Mouse (Mus musculus) neural tube, embryonic 11.5 days (tissue): ENCODE results near the gene Kif13a. TPM values are rescaled to one million over a fixed set of nuclear protein-coding genes. Genes with fewer than 3 reads are reported as not detected.

Experiments
- ATAC-seq: fragments of 200-750 bp; cut with Nextera tagmentation; 2 replicates; pipeline ENCODE4 v1.8.0; 2017; ENCODE audit warnings: moderate number of reproducible peaks, mild to moderate bottlenecking, moderate TSS enrichment, moderate library complexity; ENCODE audit not compliant: insufficient read depth, low FRiP score, low TSS enrichment
- DNase-seq: peaks from one replicate; pipeline ENCODE4 v3.0.0-alpha.2; 2015; ENCODE audit warnings: low spot score
- H3K27ac ChIP-seq: fragments of 300-500 bp; sonication (generic); 2 replicates; pipeline ENCODE4 v1.5.1; 2014; ENCODE audit warnings: low read depth, mild to moderate bottlenecking, low read length
- H3K27me3 ChIP-seq: fragments of 300-500 bp; sonication (generic); 2 replicates; pipeline ENCODE4 v1.6.1; 2014; ENCODE audit warnings: mild to moderate bottlenecking, low read length, mixed read lengths; ENCODE audit not compliant: control insufficient read depth, insufficient read depth
- H3K36me3 ChIP-seq: fragments of 300-500 bp; sonication (generic); 2 replicates; pipeline ENCODE4 v1.6.1; 2014; ENCODE audit warnings: mild to moderate bottlenecking, low read length, moderate library complexity, mixed read lengths; ENCODE audit not compliant: control insufficient read depth, insufficient read depth
- H3K4me1 ChIP-seq: fragments of 300-500 bp; sonication (generic); 2 replicates; pipeline ENCODE4 v1.6.1; 2014; ENCODE audit warnings: low read length, mixed read lengths; ENCODE audit not compliant: control insufficient read depth, insufficient read depth
- H3K4me2 ChIP-seq: fragments of 300-500 bp; sonication (generic); 2 replicates; pipeline ENCODE4 v1.6.1; 2014; ENCODE audit warnings: low read depth, mild to moderate bottlenecking, moderate library complexity
- H3K4me3 ChIP-seq: fragments of 300-500 bp; sonication (generic); 2 replicates; pipeline ENCODE4 v1.5.1; 2014; ENCODE audit warnings: low read depth, low read length
- H3K9ac ChIP-seq: fragments of 300-500 bp; sonication (generic); 2 replicates; pipeline ENCODE4 v1.6.1; 2014; ENCODE audit warnings: mild to moderate bottlenecking, low read length
- H3K9me3 ChIP-seq: fragments of 300-500 bp; sonication (generic); 2 replicates; pipeline ENCODE4 v1.6.1; 2016; ENCODE audit warnings: low read length; ENCODE audit not compliant: control insufficient read depth
- WGBS: fragments of 180-500 bp; shearing (Covaris S2); extraction: QIAGEN DNeasy Blood & Tissue Kit; methylation state at CpG from one replicate; pipeline ENCODE4 v1.1.7; 2014; 5-methylcytosine and 5-hydroxymethylcytosine counted together
- polyA plus RNA-seq: library from polyadenylated mRNA; unstranded; fragments of >200 nt; fragmentation: Nextera tagmentation; extraction: Ambion mirVana; gene quantifications from 2 replicates; pipeline ENCODE4 v1.2.1, GENCODE M21; 2014

Kif13a gene
- polyA plus RNA-seq, 1 experiment from 2014 or later = 23.0 TPM

- DNase-seq = no peak
- no peak overlapping the region for H3K4me3 ChIP-seq
- H3K4me2 ChIP-seq = no peak overlapping the region
- H3K9me3 ChIP-seq = no peaks in the 10 kb centered on the region
- WGBS = 91% methylated on average over 13 of the region's 13 CpGs
- H3K9ac ChIP-seq = no peak overlapping the region
- H3K27me3 ChIP-seq = no peaks in the 10 kb centered on the region
- H3K27ac ChIP-seq = no peak overlapping the region
- no peak for ATAC-seq
- no peaks in the 10 kb centered on the region for H3K36me3 ChIP-seq
- 0 out of 2 replicates have a peak, but pooled peaks cover 6% of the 10 kb centered on the region for H3K4me1 ChIP-seq
Measured at GRCm38 (mm10) chr13:46869464-46869863, 60.2 kb downstream of the Kif13a start.

GRCm38 (mm10) chr13:46863169-46863748 is 66.4 kb downstream of the Kif13a start:
- Histone ChIP-seq H3K9ac (no peak overlapping the region), H3K4me2 (no peak overlapping the region), H3K36me3 (no peaks in the 10 kb centered on the region), H3K4me1 (no peaks in the 10 kb centered on the region), H3K27me3 (no peaks in the 10 kb centered on the region), H3K9me3 (no peaks in the 10 kb centered on the region), H3K4me3 (no peak overlapping the region), H3K27ac (no peak overlapping the region)
- 87% methylated on average over 3 of the region's 3 CpGs for WGBS
- no peak for DNase-seq
- ATAC-seq = no peak

- H3K36me3 ChIP-seq = no peaks in the 10 kb centered on the region
- no peaks in the 10 kb centered on the region for H3K4me1 ChIP-seq
- no peak overlapping the region for H3K9ac ChIP-seq
- no peak overlapping the region for H3K27ac ChIP-seq
- H3K27me3 ChIP-seq = no peaks in the 10 kb centered on the region
- H3K4me3 ChIP-seq = no peak overlapping the region
- H3K4me2 ChIP-seq = no peak overlapping the region
- 77% methylated on average over 2 of the region's 2 CpGs for WGBS
- DNase-seq (no peak), ATAC-seq (no peak)
- no peaks in the 10 kb centered on the region for H3K9me3 ChIP-seq
Measured at GRCm38 (mm10) chr13:46859876-46860275, 69.8 kb downstream of the Kif13a start.

DNA sequence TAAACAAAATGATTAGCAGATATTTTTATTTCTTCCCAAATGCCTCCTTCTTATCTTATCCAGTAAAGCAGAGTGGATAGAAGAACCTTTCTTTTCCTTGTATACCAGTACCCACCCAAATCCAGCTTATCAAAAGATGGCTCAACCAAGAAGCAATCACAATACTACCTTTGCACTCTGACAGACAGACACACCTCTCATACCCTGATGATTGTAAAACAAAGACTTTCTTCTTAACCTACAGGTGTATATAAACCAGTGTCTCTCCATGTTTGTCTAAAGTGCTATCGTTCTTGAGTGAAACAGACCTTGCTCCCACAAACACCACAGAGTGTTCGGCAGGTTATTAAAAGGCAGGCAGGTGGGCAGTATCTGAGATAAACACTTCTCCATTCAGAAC is 70.5 kb downstream of the Kif13a start:
- DNase-seq (no peak), ATAC-seq (no peak)
- Histone ChIP-seq H3K27ac (no peak overlapping the region), H3K4me3 (no peak overlapping the region), H3K4me1 (no peaks in the 10 kb centered on the region), H3K36me3 (no peaks in the 10 kb centered on the region), H3K9ac (no peak overlapping the region), H3K9me3 (no peaks in the 10 kb centered on the region), H3K4me2 (no peak overlapping the region), H3K27me3 (no peaks in the 10 kb centered on the region)
- 97% methylated on average over 2 of the region's 2 CpGs for WGBS

DNA sequence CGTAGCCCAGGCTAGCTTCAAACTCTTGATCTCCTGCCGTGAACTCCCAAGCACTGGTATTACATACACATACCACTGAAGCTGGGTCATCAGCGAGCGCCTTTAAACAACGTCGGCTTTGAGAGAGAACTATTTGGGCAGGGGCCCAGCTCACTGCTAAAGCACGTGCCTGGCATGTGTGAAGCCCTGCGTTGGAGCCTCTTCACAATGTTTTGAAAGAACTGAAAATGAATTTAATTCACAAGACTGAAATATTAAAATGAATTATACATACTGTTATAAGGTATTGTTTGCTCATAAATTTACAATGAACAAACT is 70.9 kb downstream of the Kif13a start:
- Histone ChIP-seq H3K9ac (no peak overlapping the region), H3K4me2 (no peak overlapping the region), H3K4me3 (no peak overlapping the region), H3K27ac (no peak overlapping the region), H3K9me3 (no peaks in the 10 kb centered on the region), H3K27me3 (no peaks in the 10 kb centered on the region), H3K36me3 (no peaks in the 10 kb centered on the region), H3K4me1 (no peaks in the 10 kb centered on the region)
- ATAC-seq = no peak
- DNase-seq = no peak
- 88% methylated on average over 8 of the region's 8 CpGs for WGBS

DNA sequence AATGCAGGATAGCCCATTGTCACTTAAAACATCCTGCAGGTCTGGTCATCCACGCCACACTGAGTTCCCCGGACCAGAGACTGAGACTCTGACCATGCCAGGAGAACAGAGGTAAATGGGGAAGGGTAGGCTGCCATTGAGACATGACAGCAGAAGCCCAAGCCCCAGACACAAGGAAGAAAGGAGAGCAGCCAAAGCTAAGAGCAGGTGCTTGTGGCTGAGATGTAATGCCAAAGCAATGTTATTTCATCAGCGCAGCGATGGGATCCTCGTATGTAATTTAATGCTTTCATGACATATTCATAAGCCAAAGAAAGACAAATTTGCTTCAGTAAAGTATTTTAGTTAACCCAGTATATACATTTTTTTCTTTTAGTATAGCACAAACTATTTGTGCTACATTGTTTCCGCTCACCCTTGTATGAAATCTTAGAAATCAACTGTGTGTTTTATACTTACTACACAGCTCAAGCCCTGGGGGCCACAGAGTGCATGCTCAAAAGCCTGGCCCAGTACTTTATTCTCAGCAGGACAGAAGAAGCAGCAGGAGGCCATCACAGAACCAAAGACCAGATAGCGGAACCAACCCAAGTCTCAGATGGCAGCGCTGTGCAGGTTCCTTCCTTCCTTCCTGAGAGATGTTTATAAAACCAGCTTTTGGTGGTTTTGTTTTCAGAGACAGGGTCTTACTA is 71.4 kb downstream of the Kif13a start:
- no peak overlapping the region for H3K27ac ChIP-seq
- no peaks in the 10 kb centered on the region for H3K36me3 ChIP-seq
- no peak overlapping the region for H3K4me2 ChIP-seq
- ATAC-seq (no peak), DNase-seq (no peak)
- no peaks in the 10 kb centered on the region for H3K4me1 ChIP-seq
- no peak overlapping the region for H3K9ac ChIP-seq
- H3K27me3 ChIP-seq = no peaks in the 10 kb centered on the region
- H3K9me3 ChIP-seq = no peaks in the 10 kb centered on the region
- H3K4me3 ChIP-seq = no peak overlapping the region
- 89% methylated on average over 8 of the region's 8 CpGs for WGBS

GRCm38 (mm10) chr13:46854456-46854855 is 75.2 kb downstream of the Kif13a start:
- Histone ChIP-seq H3K9me3 (no peaks in the 10 kb centered on the region), H3K4me3 (no peak overlapping the region), H3K27me3 (no peaks in the 10 kb centered on the region), H3K36me3 (no peaks in the 10 kb centered on the region), H3K4me2 (no peak overlapping the region), H3K4me1 (no peaks in the 10 kb centered on the region), H3K27ac (no peak overlapping the region), H3K9ac (no peak overlapping the region)
- DNase-seq = no peak
- 90% methylated on average over 5 of the region's 5 CpGs for WGBS
- no peak for ATAC-seq

- no peaks in the 10 kb centered on the region for H3K27me3 ChIP-seq
- H3K4me2 ChIP-seq = no peak overlapping the region
- H3K4me3 ChIP-seq = no peak overlapping the region
- H3K36me3 ChIP-seq = peaks cover 2% of the 10 kb centered on the region; the same call in 1 of the 2 replicates
- no peak for DNase-seq
- no peak overlapping the region for H3K9ac ChIP-seq
- no peak for ATAC-seq
- H3K9me3 ChIP-seq = no peaks in the 10 kb centered on the region
- no peak overlapping the region for H3K27ac ChIP-seq
- no peaks in the 10 kb centered on the region for H3K4me1 ChIP-seq
- 93% methylated on average over 4 of the region's 4 CpGs for WGBS
Measured at GRCm38 (mm10) chr13:46852470-46852869, 77.2 kb downstream of the Kif13a start.

DNA sequence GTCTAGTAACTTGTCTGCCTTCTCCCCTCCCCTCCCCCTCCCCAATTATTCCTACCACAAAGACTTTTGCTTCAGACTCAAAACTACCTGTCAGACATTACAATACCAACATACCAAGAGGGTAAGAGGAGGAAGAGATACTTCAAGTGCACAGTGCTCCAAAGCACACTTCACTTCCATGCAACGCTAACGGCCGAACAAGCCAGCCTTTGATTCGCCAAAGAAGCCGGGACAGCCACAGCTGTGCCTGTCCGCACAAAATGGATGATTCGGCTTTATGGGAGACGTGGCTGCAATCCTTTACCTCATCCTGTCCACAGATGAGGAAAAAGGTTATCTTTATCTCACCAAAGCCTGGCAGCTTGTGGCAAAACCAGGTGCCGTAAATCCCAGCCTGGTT is 84.2 kb downstream of the Kif13a start:
- Histone ChIP-seq H3K27ac (no peak overlapping the region), H3K9me3 (no peaks in the 10 kb centered on the region), H3K4me1 (no peaks in the 10 kb centered on the region), H3K4me2 (no peak overlapping the region), H3K36me3 (peaks cover 2% of the 10 kb centered on the region; the same call in 1 of the 2 replicates), H3K4me3 (no peak overlapping the region), H3K27me3 (no peaks in the 10 kb centered on the region), H3K9ac (no peak overlapping the region)
- ATAC-seq (no peak), DNase-seq (no peak)
- 73% methylated on average over 9 of the region's 9 CpGs for WGBS
